Mouse (Mus musculus) hindbrain, embryonic 11.5 days (tissue): Measurements from ENCODE around the gene Sephs2. TPM values are rescaled to one million over a fixed set of nuclear protein-coding genes. Genes with fewer than 3 reads are reported as not detected.
A peak's percentile ranks its signal among the peaks of the same experiment; 100 is the strongest.

ENCODE experiments used
- ATAC-seq: fragments of 200-750 bp; cut with Nextera tagmentation; 2 replicates; pipeline ENCODE4 v1.8.0; 2017; ENCODE audit warnings: mild to moderate bottlenecking, moderate TSS enrichment, moderate library complexity; ENCODE audit not compliant: low FRiP score
- DNase-seq: peaks from one replicate; pipeline ENCODE4 v3.0.0-alpha.2; 2015; ENCODE audit warnings: low spot score
- H3K27ac ChIP-seq: fragments of 300-500 bp; sonication (generic); 2 replicates; pipeline ENCODE4 v1.5.1; 2014; ENCODE audit warnings: mild to moderate bottlenecking, low read depth, low read length
- H3K27me3 ChIP-seq: fragments of 300-500 bp; sonication (generic); 2 replicates; pipeline ENCODE4 v1.6.1; 2014; ENCODE audit warnings: mild to moderate bottlenecking, low read length, moderate library complexity, mixed read lengths; ENCODE audit not compliant: control insufficient read depth, insufficient read depth
- H3K36me3 ChIP-seq: fragments of 300-500 bp; sonication (generic); 2 replicates; pipeline ENCODE4 v1.6.1; 2014; ENCODE audit warnings: mild to moderate bottlenecking, low read length, moderate library complexity, mixed read lengths; ENCODE audit not compliant: control insufficient read depth, insufficient read depth
- H3K4me1 ChIP-seq: fragments of 300-500 bp; sonication (generic); replicated peaks from 2 replicates; pipeline ENCODE4 v1.6.1; 2014; ENCODE audit warnings: low read length, mixed read lengths; ENCODE audit not compliant: control insufficient read depth, insufficient read depth
- H3K4me2 ChIP-seq: fragments of 300-500 bp; sonication (generic); replicated peaks from 2 replicates; pipeline ENCODE4 v1.6.1; 2014; ENCODE audit warnings: mild to moderate bottlenecking, low read depth, low read length
- H3K4me3 ChIP-seq: fragments of 300-500 bp; sonication (generic); 2 replicates; pipeline ENCODE4 v1.5.1; 2014; ENCODE audit warnings: low read depth, low read length
- H3K9ac ChIP-seq: fragments of 300-500 bp; sonication (generic); 2 replicates; pipeline ENCODE4 v1.6.1; 2014; ENCODE audit warnings: low read depth, low read length
- H3K9me3 ChIP-seq: fragments of 300-500 bp; sonication (generic); 2 replicates; pipeline ENCODE4 v1.6.1; 2016; ENCODE audit warnings: low read length; ENCODE audit not compliant: control insufficient read depth
- WGBS: fragments of 180-500 bp; shearing (Covaris S2); extraction: QIAGEN DNeasy Blood & Tissue Kit; methylation state at CpG from one replicate; pipeline ENCODE4 v1.1.7; 2014; 5-methylcytosine and 5-hydroxymethylcytosine counted together
- polyA plus RNA-seq: library from polyadenylated mRNA; unstranded; fragments of >200 nt; fragmentation: Nextera tagmentation; extraction: Ambion mirVana; gene quantifications from 2 replicates; pipeline ENCODE4 v1.2.1, GENCODE M21; 2014

The Sephs2 gene
- polyA plus RNA-seq, 1 experiment from 2014 or later = 86.6 TPM

DNA sequence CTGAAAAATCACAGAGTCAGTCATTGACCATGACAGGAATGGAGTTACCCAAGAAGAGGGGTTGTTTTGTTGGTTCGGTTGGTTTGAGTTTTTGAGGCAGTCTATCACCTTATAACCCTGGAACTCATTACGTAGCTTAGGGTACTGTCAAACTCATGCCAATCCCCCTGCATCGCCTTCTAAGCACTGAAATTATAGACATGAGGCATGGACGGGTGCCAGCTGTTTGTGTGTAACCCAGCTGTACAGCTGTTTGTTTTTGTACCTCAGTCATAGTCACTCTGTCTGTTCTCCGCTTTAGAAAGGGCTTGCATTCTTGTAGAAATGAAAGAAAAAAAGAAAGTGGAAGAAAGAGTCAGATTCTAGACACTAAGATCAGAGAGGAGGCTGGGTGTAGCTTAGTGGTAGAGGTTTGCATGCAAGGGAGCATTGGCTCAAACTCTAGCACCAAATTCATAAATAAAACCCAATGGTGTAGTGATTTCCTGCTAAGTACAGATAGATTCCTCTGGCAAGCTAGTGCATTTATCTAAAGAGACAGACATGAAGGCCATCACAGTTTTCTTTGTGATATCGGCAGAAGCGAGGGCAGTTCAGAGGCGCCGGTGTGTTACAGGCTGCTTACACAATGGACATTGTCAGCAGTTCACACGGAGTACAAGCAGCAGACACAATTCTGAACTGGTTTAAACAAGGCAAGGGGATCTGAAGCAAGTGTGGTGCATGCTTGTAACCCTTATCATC is 11.5 kb downstream of the Sephs2 start:
- H3K4me3 ChIP-seq = no peak overlapping the region
- WGBS = 86% methylated on average over 10 of the region's 10 CpGs
- H3K36me3 ChIP-seq = no peaks in the 10 kb centered on the region
- H3K4me1 ChIP-seq = 0 out of 2 replicates have a peak, but pooled peaks cover 2% of the 10 kb centered on the region
- no peaks in the 10 kb centered on the region for H3K9me3 ChIP-seq
- DNase-seq (no peak), ATAC-seq (no peak)
- H3K27me3 ChIP-seq = no peaks in the 10 kb centered on the region
- no peak overlapping the region for H3K4me2 ChIP-seq
- no peak overlapping the region for H3K9ac ChIP-seq
- no peak overlapping the region for H3K27ac ChIP-seq

DNA sequence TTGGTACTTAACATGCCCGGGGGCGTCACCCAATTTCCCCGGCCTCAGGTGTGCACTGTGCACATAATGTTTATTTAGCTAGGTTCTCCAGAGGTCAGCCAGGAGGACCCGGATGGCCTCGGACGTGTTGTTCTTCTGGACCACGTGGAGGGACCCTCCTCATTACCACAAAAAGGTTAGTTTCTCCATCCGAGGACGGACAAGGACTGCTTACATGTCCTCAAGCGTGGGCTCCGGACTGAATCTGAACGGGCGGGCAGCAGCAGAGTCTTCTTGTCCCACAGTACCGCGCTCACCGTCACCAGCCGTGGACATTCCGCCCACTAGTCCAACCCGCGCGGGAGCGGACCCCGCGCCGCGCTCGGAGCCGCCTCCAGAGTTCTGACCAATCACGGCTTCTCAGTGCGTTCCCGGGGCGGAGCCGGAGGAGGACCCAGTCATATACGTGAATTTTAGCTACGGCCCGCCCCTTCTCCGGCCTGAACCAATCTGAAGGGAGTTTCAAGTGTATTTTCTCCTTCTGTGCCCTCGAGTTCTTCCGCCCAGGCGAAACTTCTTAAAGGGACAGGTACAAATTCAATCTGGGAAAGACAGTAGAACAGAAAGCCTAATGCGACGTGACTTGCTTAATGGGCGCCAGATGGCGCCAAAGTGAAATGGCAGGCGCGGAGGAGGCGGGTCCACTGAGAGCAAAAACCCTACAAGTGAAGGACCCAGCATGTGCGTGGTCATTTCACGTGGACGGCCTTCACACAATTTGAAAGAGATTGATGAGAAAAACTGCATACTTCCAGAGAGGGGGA is 13.3 kb downstream of the Sephs2 start, which contains the start of gene Dctpp1:
Gene Dctpp1, minus strand, starts transcription at position 401 of the 803 bp plus-strand sequence.
- Histone ChIP-seq H3K9ac (peak within 1 kb of the TSS; percentile 61), H3K36me3 (no peaks in the 10 kb centered on the region), H3K4me1 (0 out of 2 replicates have a peak, but pooled peaks cover 2% of the 10 kb centered on the region), H3K4me3 (peak within 1 kb of the TSS; percentile 69), H3K27ac (no peak within 1 kb of the TSS), H3K4me2 (peak within 1 kb of the TSS; percentile 62), H3K27me3 (no peaks in the 10 kb centered on the region), H3K9me3 (no peaks in the 10 kb centered on the region)
- DNase-seq (peak; percentile 97), ATAC-seq (peak; percentile 99)
- under 1% methylated on average over 50 of the region's 50 CpGs for WGBS

DNA sequence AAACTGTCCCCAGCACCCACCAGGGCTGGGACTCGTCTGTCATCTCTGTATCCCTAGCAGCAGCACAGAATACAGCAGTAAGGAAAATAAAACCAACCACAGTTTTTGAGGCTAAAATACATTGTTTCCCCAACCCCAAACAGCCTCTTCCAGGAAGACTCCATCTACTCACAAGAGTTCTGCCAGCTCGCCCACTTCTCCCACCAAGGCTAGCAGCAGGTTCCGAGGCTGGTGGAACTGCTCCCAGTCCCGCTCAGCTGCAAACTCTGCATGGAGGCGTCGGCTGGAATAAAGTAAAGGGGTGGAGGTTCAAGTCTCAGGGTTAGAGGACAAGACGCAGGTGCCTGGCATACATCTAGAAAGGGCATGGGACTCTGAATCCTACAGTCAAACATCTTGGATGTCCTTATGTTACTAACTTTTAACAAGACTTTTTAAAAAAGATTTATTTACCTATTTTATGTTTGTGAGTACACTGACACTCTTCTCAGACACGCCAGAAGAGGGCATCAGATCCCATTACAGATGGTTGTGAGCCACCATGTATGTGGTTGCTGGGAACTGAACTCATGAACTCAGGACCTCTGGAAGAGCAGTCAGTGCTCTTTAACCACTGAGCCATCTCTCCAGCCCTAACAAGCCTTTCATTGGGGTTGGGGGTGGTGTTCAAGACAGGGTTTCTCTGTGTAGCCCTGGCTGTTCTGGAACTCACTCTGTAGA is 14.5 kb downstream of the Sephs2 start:
- 71% methylated on average over 8 of the region's 8 CpGs for WGBS
- Histone ChIP-seq H3K4me2 (peak overlapping the region; percentile 62), H3K36me3 (no peaks in the 10 kb centered on the region), H3K27ac (no peak overlapping the region), H3K4me3 (peak overlapping the region; percentile 69), H3K4me1 (peaks cover 2% of the 10 kb centered on the region; the same call in 1 of the 2 replicates), H3K9me3 (no peaks in the 10 kb centered on the region), H3K27me3 (no peaks in the 10 kb centered on the region), H3K9ac (no peak overlapping the region)
- ATAC-seq = no peak
- DNase-seq = no peak

DNA sequence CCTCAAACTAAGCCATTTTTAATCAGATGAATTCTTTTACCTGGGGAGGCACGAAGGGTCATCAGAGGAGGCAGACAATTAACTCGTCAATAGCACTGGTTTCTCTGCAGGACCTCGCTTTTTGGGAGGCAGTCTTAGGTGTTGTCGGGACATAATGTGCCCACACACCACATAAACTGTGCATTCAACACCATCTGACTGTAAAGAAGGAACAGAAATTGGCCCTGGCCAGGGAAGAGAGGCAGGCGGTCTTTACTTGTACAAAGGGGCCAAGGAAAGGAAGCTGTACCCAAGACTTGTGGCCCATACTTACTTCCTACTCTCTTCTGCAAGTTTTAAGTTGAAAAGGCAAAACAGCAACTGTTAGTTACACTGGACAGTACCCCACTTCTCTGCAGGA is 17.3 kb downstream of the Sephs2 start:
- no peak for DNase-seq
- Histone ChIP-seq H3K4me3 (no peak overlapping the region), H3K27ac (no peak overlapping the region), H3K9me3 (no peaks in the 10 kb centered on the region), H3K4me2 (no peak overlapping the region), H3K9ac (no peak overlapping the region), H3K4me1 (peaks cover 2% of the 10 kb centered on the region), H3K27me3 (no peaks in the 10 kb centered on the region), H3K36me3 (no peaks in the 10 kb centered on the region)
- WGBS = 84% methylated on average over 5 of the region's 5 CpGs
- ATAC-seq = no peak

DNA sequence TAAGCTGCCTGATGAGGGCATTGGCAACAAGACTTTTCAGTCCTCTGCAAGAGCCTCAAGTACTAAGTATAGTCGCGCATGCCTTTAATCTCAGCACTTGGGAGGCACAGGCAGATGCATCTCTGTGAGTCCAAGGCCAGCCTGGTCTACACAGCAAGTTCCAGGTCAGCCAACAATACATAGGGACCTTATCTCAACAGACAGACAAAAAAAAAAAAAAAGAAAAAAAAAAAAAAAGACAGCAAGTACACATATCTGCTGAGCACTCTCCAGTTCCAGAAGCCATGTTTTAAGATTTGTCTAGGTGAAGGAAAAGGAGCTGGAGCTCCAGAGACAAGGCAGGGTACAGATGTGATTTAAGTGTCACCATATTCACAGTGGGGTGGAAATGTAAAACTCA is 17.9 kb downstream of the Sephs2 start:
- 90% methylated on average over 2 of the region's 2 CpGs for WGBS
- Histone ChIP-seq H3K9me3 (no peaks in the 10 kb centered on the region), H3K4me3 (no peak overlapping the region), H3K27ac (no peak overlapping the region), H3K4me1 (peaks cover 2% of the 10 kb centered on the region), H3K4me2 (no peak overlapping the region), H3K36me3 (no peaks in the 10 kb centered on the region), H3K9ac (no peak overlapping the region), H3K27me3 (no peaks in the 10 kb centered on the region)
- ATAC-seq = no peak
- no peak for DNase-seq

DNA sequence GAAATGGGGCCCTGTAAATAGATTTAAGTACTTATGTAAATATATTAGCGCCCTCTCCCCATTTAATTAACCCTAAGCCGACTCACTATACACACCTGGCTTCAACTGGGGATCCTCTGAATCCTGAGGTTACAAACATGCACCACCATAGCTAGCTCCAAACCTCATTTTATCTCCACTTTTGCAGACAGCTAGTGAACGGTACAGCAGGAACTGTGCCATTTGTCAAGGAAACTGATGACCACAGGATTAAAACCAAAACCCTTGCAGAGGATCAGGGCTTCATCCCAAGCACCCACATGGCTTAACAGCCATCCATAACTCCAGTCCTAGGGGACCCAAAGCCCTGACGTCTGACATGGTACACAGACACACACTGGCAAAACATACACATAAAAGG is 18.8 kb downstream of the Sephs2 start:
- DNase-seq (no peak), ATAC-seq (no peak)
- no peak overlapping the region; the same call in 1 of the 2 replicates for H3K27ac ChIP-seq
- H3K4me1 ChIP-seq = peaks cover 2% of the 10 kb centered on the region
- peak overlapping the region; percentile 80 for H3K4me2 ChIP-seq
- WGBS = 38% methylated on average over 4 of the region's 4 CpGs
- H3K9ac ChIP-seq = peak overlapping the region; percentile 72; the same call in 1 of the 2 replicates
- H3K27me3 ChIP-seq = no peaks in the 10 kb centered on the region
- peak overlapping the region; percentile 50 for H3K4me3 ChIP-seq
- H3K9me3 ChIP-seq = no peaks in the 10 kb centered on the region
- H3K36me3 ChIP-seq = no peaks in the 10 kb centered on the region

DNA sequence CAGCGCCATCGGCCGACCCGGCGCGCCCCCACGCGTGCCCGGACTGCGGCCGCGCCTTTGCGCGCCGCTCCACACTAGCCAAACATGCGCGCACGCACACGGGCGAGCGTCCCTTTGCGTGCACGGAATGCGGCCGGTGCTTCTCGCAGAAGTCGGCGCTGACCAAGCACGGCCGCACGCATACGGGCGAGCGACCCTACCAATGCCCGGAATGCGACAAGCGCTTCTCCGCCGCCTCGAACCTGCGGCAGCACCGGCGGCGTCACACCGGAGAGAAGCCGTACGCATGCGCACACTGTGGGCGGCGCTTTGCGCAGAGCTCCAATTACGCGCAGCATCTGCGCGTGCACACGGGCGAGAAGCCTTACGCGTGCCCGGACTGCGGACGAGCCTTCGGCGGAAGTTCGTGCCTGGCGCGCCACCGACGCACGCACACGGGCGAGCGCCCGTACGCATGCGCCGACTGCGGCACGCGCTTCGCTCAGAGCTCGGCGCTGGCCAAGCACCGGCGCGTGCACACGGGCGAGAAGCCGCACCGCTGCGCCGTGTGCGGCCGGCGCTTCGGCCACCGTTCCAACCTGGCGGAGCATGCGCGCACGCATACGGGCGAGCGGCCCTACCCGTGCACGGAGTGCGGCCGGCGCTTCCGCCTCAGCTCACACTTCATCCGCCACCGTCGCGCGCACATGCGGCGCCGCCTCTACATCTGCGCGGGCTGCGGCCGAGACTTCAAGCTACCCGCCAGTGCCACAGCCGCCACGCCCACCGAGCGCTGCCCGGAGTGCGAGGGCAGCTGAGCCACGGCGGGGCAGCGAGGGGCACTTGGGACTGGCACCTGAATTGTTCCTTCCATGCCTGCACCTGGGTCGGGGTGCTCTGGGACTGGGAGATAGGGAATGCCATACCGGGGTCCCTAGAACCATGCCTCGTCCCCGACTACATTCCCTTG is 19.8 kb downstream of the Sephs2 start:
- no peaks in the 10 kb centered on the region for H3K27me3 ChIP-seq
- H3K9me3 ChIP-seq = no peaks in the 10 kb centered on the region
- WGBS = 1% methylated on average over 132 of the region's 136 CpGs
- DNase-seq = peak; percentile 99
- H3K4me3 ChIP-seq = peak overlapping the region; percentile 50
- peak; percentile 96 for ATAC-seq
- H3K9ac ChIP-seq = peak overlapping the region; percentile 72
- H3K36me3 ChIP-seq = no peaks in the 10 kb centered on the region
- H3K27ac ChIP-seq = peak overlapping the region; percentile 87
- H3K4me1 ChIP-seq = peaks cover 2% of the 10 kb centered on the region
- peak overlapping the region; percentile 80 for H3K4me2 ChIP-seq

DNA sequence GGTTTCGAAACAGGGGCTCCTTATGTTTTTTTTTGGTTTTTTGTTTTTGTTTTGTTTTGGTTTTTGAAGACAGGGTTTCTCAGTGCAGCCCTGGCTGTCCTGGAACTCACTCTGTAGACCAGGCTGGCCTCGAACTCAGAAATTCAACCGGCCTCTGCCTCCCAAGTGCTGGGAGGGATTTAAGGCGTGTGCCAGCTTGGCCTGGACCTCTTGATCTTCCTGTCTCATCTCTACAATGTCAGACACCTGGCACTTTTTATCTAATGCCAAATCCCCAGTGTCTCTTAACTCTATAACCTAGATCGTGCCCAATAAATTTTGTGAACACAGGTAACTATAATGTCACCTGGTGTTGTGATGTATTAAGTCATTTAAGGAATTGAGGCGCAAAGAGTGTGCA is 20.5 kb downstream of the Sephs2 start:
- DNase-seq = no peak
- Histone ChIP-seq H3K9me3 (no peaks in the 10 kb centered on the region), H3K4me3 (peak overlapping the region; percentile 50), H3K36me3 (no peaks in the 10 kb centered on the region), H3K27ac (peak overlapping the region; percentile 87), H3K4me1 (no peaks in the 10 kb centered on the region; the same call in none of the 2 replicates), H3K4me2 (peak overlapping the region; percentile 80), H3K27me3 (no peaks in the 10 kb centered on the region), H3K9ac (peak overlapping the region; percentile 70)
- 84% methylated on average over 6 of the region's 6 CpGs for WGBS
- no peak for ATAC-seq
